Mouse (Mus musculus): ENCODE data around the gene N4bp2l2.

N4bp2l2 gene

DNA sequence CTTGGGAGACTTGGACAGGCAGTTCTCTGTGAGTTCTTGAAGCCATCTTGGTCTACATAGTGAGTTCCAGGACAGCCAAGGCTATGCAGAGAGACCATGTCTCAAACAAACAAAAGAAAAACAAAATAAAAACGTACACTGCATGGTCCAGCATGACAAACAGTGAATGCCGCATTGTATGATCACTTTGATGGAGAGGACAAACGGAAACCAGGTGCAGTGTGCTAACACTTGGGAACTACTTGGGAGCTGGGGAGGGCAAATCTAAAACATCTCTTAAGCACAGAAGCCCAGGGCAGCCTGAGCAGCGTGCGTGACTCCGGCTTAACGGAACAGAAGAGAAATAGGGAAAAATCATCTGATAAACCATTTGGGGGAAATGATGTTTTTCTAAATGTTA is 68.9 kb downstream of the N4bp2l2 start, which contains the start of gene N4bp2l1:
Gene N4bp2l1, minus strand, starts transcription at position 101 of the 400 bp plus-strand sequence.
- DNase-seq (ENCODE audit: low read depth, low spot score), result no peak

DNA sequence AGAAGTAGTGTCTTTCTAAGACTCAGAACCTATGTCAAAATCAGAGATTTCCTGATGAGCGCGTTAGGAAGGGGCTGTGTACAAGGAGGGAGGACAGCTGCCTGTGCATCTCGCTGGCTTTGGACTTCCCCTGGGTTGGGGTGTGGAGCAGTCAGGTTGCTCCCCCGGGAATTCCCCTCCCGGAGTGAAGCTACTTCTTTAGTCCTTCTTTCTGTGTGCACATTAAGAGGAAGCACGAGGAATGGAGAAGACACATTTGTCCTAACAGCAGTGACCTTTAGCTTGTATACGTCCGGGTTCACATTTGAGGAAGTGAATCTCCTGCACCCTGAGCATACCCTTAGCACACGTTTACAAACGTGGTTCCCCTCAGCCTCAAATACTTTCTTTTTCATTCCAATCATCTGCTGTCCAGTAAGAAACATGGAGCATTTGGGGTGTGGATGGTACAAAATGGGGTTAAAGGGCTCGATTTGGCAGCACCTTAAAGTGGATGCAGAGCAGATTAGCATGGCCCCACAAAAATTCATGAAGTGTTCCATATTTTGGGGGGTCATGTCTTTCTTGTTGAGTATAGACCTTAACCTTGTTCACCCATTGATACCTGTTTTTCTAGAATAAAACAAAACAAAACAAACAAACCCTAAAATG is 70.5 kb downstream of the N4bp2l2 start:
- DNase-seq (ENCODE audit: low read depth, low spot score), result no peak

DNA sequence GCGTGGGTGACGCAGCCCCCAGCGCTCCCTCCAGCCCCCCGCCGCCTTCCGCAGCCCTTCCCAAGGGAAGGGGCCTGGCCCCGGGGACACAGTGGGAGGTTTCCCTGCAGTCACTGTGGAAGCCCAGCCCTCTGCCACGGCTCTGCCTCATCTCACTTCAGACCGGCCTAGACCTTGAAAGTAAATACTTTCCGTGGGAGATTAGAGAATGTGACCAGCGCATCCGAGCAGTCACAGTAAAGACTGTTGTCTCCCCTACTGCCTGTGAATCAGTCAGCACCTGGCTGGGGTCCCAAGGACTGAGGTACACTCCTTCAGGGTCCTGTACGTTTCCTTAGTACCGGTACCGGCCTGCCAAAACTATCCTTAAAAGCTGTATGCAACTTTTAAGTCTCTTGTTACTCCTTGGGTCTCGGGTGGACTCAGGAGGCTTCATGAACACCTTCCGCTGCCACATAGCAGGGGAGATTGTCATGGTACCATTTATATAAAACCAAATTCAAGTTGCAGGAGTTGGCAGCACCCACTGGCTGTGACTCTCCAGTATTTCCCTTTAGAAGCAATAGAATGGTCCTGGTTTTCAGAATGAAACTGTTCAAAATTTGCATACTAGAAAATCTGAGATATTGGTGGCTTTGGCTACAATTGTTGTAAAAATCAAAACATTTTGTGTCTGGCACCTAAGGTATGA is 71.2 kb downstream of the N4bp2l2 start:
- no peak for DNase-seq (ENCODE audit: low read depth, low spot score)

DNA sequence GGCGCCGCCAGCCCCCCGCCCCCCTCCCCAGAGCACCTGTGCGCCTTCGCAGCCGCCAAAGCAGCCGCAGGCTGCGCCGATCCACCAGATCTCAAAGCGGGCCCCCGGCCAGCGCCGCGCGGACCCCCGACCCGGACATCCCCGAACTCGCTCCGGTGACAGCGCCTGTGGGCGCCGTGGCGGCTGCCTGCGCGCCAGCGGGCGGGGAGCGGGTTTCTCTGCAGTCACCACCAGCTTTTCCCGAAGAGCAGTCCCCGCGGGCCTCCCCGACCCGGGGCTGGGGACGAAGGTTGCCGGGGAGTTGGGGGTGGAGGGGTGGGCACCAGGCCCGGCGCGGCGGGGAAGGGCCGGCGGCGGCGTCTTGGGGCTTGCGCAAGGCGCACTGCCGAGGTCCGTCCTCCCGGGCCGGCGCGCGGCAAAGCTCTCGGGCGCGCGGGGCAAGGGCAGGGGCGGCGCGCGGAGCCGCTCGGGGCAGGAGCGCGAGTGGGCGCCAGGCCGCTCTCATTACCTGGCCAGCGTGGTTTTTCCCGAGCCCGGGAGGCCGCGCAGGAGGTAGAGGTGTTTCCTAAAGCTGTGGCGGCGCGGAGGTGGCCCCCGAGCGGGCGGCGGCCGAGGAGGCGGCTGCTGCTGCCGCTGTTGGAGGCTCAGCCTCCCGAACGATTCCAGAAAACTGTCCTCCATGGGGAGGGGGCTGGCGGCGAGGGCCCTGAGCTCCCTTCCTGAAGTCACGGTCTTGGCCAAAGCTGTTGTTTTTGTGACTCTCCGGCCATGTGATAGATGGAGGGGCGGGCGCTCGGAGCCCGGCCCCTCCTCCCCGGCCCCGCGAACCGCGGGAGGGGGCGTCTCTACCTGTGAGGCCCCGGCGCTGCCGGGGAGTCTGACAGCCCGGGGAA is 72.0 kb downstream of the N4bp2l2 start:
- peak; percentile 71 for DNase-seq (ENCODE audit: low read depth, low spot score)

DNA sequence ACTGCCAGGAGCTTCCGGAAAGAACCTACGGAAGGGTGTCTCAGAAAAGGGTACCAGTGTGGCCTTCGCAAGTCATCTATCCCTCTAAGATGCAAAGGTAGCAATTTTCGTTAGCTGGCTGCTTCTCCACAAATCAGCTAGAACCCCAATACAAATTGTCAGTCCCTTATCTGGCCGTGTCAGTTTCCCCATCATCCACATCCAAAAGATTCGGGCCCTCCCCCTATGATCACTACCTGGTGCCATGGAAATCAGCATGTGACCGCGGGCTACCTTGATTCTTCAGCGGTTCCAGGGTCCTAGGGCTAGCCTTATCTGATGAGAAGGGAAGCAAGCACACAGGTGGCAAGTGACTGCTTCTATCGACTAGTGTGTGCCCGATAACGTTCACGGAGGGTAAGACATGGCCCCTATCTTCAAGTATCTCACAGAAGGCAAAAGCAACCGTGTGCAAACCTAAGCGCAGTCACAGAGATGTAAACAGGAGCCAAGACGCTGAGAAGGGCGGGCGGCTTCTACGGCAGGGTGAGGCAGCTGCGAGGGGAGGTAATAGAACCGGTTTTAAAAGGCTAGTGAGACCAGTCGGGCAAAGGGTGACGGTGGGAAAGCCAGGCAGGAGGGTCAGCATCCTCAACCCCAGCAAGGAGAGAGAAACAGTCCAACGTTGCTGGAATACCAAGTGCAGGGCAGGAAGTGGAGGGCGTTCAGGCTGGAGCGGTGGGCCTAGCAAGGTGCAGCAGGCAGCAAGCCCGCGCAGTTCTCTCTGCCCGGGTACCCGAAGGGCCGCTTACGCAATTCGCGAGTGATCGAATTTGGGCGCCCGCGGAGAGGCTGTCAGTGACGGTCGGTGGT is 72.9 kb downstream of the N4bp2l2 start:
- DNase-seq (ENCODE audit: low read depth, low spot score), result peak; percentile 65

DNA sequence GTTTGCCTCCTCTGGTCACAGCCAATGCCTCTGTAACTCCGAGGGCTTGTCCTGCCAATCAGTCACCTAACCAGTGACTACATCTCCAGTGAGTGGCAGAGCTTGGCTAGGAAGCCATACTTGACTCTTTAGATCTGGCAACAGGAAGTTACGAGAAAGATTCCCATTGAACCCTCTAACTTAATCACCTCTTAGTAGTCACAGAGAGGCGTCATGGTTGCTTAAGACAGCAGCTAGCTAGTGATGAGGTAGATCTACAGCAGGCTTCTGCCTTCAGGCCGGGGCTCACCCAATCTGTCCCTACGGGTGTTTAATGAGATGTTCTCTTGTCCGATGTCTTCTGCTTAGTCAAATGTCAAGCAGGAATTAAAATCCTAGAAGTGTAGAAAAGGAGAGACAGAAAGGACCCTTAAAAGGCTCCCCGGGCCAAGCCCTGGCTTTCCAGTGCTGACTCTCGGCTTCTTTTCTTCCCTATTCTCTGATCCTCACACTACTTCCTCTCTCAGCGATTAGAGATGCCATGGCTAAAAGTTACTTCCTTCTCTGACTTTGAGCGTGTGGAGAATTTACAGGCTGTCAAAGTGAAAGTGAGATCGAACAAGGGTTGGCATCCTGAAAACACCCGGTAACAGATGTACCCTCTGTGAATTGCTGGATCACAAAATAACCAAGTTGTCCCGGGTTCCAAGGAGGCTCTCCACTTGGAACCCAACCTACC is 73.6 kb downstream of the N4bp2l2 start:
- no peak for DNase-seq (ENCODE audit: low read depth, low spot score)

DNA sequence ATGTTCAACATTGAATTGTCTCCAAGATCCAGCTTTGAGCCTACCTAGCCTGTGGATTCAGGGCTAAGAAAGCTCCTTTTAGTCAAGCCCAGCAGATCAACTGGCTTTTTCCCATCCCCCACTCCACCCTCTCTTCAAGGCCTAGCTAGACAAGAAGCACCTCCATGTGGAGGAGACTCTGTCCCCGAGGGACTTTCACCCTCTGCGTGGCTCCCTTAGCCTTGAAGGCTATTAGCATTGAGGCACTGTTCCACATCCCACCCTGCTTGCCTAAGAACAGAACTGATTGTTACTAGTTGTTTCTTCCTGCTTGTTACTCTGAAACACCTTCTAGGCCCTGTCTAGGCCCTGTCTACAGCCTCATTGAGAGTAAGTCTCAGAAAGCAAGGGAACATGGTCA is 76.0 kb downstream of the N4bp2l2 start:
- no peak for DNase-seq (ENCODE audit: low read depth, low spot score)

DNA sequence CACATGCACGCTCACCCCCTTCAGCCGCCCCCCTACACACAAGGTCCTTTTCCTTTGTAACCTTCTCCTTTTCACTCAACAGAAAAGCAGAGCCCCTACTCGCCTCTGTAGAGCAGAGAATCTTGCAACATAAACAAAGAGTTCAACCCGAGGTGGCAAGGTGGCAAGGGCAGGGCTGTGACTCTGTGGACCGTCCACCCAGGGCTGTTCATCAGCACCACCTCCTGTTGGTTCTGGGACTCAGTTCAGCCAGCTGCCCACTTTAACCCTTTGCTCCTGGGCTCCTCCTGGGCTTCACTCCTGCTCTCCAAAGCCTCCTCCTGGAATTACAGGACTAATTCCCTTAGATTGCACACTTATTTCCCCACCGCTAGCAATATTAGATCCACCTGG is 81.7 kb downstream of the N4bp2l2 start:
- no peak for DNase-seq (ENCODE audit: low read depth, low spot score)

DNA sequence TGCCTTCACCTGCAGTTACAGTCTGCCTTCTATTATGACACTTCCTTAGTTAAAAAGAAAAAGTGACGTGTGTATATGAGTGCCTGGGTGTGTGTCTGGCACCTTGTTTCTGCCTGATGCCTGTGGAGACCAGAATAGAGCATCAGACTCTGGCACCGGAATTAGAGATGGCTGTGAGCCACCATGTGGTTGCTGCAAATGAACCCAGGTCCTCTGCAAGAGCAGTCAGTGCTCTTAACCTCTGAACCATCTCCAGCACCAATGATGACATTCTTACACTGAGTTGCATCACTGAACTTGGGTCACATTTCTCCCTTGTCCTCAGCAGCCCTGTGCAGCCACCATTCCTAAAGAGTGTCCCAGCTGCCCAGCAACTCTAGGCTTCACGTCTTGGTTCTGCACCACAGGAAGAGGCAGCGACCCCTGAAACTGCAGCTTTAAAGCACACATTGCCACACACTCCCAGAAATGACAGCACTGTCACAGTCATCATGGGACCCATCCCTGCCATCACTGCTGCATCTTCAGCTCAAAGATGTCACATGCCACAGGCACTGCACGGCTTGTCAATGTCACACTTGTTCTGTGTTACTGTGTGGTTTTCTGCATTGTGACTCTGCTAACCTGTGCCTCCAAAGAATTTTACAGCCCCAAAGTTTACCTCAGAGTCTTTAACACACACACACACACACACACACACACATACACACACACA is 82.2 kb downstream of the N4bp2l2 start:
- no peak for DNase-seq (ENCODE audit: low read depth, low spot score)

DNA sequence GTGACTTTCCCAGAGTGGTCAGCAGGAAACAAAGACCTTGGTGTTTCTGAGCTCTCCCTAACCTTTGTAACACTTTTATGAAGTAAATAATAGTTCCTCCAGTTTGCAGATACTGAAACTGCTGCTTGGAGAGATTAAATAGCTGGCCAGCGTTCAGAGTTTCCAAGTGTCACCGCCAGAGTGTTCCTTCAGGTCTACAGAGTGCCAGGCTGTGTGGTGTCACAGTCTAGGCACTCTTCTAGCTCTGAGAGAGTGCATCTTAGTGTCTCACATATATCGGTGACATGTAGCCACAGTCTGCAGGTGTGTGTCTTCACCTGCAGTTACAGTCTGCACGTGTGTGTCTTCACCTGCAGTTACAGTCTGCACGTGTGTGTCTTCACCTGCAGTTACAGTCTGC is 82.8 kb downstream of the N4bp2l2 start:
- DNase-seq (ENCODE audit: low read depth, low spot score), result no peak

DNA sequence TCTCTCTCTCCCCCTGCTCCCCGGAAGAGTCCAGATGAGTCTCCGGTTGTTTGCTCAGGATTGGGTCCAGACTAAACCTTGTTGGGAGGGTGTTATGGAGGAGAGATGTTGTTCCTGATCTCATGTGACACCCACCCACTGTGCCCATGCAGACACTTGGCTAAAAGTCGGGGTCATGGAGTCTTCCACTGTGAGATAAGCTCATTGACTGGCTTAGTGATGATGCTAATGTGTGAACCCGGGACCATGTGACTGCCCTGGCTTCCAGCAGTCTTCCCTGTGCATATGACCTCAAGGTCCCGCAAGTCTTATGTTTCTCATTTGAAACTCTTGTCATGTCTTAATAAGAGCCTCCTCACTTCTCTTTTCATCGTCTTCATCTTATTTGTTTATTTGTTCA is 84.8 kb downstream of the N4bp2l2 start:
- no peak for DNase-seq (ENCODE audit: low read depth, low spot score)

DNA sequence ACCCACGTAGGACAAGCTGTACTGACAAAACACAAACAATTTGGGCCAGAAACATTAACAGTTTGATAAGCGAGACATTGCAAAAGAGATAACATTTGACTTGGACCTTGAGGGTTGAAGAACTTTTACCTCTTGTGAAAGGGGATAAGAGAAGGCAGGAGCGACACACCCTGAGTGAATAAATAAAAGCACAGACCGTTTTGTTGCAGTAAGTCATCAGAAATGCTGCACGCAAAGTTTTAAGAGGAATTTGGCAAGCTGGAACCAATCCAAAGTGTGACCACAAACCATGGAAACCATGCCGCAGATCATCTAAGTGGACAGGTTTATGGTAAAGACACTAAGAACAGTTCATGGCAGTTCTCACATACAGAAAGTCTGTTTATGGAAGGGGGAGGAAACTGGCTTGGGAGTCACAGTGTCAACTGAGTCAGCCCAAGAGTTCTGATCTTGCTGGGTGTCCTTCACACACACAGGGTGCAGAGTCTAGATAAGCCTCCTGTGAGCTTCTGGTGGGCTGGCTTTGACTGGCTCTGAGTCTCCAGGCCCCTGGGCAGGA is 87.3 kb downstream of the N4bp2l2 start:
- DNase-seq (ENCODE audit: low read depth, low spot score), result no peak

DNA sequence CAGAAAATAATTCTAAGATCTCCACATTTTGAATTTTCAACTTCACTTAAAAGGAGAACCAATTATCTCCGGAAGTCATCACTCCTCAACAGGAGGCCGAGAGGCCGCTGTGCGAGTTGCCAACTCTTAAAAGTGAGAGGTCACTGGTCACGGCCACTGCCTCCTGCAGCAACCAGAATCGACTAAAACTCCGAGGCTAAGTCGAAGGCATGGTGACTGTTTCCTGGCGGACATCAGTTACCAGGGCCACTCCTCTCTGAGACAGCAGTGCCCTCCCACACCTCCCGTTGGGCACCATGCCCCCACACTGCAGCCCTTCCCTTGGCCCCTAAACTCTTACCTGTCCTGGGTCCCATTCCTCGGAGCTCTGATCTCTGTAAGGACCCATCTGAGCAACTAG is 89.2 kb downstream of the N4bp2l2 start:
- no peak for DNase-seq (ENCODE audit: low read depth, low spot score)

DNA sequence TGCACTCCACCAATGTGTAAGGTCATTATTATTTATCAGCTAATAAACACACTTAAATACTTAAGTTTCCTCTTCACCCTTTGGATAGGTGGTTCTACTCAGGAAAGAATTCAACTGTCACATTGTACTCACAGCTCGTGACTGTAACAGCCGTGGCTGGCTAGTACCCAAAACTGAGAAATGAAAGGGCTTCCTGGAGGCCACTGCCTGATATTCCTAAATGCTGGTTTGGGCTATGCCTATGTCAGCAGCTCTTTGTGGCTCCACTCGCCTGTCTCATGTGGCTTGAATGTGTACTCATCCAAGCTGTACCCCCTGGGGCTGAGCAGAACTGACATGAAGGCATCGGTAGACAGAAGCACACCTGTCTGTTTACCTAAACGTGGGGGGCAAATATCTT is 91.1 kb downstream of the N4bp2l2 start:
- no peak for DNase-seq (ENCODE audit: low read depth, low spot score)

DNA sequence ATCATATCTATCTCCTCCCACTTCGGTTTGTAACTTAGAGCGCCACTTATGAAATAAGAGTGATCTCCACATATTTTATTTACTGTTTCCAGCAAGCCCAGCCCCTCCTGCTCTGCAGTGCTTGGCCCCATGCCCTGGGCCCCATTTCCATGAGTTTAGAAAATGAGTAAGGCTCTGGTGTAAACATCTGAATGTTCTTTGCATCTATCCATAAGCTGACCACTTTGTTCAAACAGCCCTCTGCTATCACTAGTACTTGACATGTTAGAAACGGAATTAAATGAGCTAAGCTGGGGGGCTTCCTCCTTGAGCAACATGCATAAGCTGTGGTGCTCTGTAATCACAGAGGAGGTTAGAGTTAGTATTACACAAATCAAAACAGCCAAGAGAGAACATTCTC is 91.6 kb downstream of the N4bp2l2 start:
- no peak for DNase-seq (ENCODE audit: low read depth, low spot score)

DNA sequence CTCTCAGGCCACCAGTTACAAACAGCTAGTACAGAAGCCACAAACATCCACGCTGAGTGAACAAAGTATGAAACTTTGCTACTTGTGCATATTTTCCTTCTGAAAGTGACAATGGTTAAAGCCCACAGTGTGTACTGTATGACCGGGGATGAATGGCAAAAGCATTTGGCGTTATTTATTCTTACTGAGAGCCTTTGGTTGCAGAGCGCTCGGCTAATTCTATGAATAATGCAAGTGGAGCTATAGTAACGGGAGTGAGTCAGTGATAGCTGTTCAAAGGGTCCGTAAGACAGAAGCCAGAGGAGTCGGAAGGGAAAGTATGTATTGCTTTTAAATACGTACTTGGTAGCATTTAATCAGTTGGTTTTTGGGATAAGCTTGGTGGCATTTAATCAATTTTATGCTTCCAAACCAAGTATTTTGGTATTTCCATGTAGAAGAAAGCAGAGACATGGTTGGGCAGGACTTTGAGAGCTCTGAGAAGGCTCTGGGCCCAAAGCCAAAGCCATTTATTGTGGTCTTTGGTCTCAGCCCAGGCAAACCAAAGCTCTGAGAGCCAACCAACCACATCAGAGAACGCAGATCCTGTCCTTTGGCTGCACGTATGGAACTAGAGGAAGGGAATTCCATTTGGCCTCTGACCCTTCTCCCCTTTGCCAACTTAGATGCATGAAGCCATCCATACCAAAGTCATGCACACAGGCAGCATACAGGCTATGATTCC is 95.3 kb downstream of the N4bp2l2 start:
- DNase-seq (ENCODE audit: low read depth, low spot score), result no peak

DNA sequence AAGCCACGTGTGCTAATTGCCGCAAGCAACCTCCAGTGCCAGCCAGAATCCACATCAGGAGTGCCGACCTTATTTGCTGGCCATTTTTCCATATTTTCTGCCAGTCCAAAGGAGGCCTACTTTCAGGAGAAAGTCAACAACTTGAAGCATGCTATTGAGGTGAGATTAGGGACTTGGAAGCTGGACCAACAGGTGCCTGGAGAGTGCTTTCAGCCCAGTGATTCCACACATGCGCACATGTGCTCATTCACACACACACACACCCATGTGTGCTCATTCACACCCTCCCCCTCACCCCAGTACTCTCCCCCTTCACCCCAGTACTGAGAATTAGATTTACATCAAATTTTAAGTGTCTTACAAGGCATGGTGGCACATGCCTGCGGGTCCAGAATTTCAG is 99.0 kb downstream of the N4bp2l2 start:
- no peak for DNase-seq (ENCODE audit: low read depth, low spot score)

DNA sequence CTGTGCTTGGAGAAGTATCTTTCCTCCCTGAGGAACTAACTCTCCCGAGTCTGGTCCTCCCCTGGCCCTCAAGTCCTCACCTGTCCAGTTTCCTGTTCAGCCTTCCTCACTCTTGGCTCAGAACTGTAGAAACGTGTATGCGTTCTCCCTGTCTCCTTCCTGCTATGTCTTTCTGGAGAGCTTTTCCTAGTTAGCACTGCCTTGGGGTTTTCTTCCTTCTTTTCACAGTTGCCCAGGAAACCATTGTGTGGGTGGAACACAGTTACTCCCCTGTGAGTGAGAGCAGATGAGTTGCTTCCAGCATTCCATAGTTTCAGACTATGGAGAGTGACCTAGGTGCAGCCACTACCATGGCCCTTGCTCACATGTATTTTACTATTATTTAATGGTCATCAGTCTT is 99.8 kb downstream of the N4bp2l2 start:
- DNase-seq (ENCODE audit: low read depth, low spot score), result peak; percentile 18

DNA sequence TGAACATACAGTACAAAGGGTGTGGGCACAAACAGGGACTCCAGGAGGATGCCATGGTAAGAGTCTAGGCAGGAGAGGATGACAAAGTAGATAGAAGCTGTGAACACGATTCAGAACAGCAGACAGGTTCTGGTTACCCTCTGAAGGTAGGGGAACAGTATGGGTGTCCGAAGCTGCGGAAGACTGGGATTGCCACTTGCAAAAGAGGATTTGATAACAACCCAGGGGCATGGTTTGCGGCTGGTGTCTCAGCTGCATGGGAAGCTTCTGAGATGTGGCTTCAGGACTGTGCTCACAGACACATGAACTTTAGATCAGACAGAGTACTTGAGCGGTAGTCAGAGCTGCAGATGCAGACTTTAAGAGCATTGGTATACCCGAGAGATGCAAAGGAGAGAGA is 101.6 kb downstream of the N4bp2l2 start:
- no peak for DNase-seq (ENCODE audit: low read depth, low spot score)

Measured in R1 (cell line).